Mouse (Mus musculus): Measurements from ENCODE around the gene Slc16a11. TPM values are rescaled to one million over a fixed set of nuclear protein-coding genes. Genes with fewer than 3 reads are reported as not detected.

Slc16a11 gene
- polyA plus RNA-seq, 1 experiment from 2014 or later, result 9.7 TPM

DNA sequence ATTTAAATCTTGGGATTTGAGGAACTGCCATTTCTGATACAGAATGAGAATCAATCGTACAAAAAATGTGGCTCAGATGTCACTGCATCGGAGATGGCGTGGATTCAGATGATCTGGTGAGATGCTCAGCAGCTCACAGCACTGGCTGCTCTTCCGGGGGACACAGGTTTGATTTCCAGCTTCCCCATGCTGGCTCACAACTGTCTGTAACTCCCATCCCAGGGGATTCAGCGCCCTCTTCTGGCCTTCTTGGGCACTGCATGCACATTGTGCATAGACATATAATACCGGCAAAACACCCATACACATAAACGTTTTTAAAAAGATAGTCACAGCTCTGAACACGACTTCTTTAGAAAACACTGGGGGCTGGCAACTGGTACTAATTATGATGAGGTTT is 34.9 kb upstream of the Slc16a11 start:
- Histone ChIP-seq H3K27me3 (replicated peaks; ENCODE audit: control insufficient read depth, insufficient read depth, low read length) (no peaks in the 10 kb centered on the region), H3K4me1 (ENCODE audit: control insufficient read depth, insufficient read depth, low read depth, low read length) (no peaks in the 10 kb centered on the region), H3K9me3 (ENCODE audit: control insufficient read depth, low read length) (0 out of 2 replicates have a peak, but pooled peaks cover 2% of the 10 kb centered on the region), H3K4me2 (ENCODE audit: low read length) (no peak overlapping the region), H3K9ac (ENCODE audit: low read depth, low read length) (no peak overlapping the region), H3K36me3 (ENCODE audit: control insufficient read depth, insufficient read depth, low read length) (no peaks in the 10 kb centered on the region), H3K4me3 (ENCODE audit: low read length) (no peak overlapping the region), H3K27ac (ENCODE audit: low read depth, low read length) (no peak overlapping the region)
- ATAC-seq, result no peak
- 75% methylated on average over 8 of the region's 8 CpGs for WGBS

DNA sequence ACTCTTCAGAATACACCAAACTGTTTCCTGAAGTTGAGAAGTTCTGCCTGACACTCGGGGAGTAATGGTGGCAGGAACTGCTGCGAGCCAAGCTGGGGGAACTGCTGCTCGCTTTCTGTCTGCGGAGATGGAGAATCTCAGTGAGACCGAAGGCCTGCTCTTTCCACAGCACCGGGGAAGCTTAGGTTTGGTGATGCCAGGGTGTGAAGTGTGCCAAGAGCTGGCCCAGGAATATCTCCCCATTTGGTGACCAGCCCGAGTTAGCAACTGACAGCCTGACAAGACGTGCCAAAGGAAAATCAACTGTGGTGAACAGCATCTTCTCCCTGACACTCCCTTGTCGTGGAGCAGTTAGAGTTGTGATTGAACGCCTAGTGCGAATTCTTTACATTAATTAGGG is 34.2 kb upstream of the Slc16a11 start:
- 88% methylated on average over 11 of the region's 11 CpGs for WGBS
- no peak for ATAC-seq

DNA sequence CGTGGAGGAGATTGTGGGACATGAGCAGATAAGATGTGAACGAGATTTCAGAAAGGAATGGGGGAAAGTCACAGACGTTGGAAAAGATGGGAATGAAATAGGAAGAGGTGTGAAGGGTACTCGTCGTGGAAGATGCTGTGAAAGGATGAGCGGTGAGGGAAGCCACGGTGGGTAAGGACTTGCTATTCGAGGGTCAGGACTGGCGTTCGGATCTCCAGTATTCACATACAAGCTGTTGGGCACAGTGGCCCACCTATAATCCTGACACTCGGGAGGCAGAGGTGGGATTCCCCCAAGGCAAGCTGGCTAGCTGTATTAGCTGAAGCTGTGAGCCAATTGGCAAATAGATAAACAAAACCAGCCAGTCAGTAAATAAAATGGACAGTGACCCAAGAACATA is 33.8 kb upstream of the Slc16a11 start:
- 81% methylated on average over 11 of the region's 11 CpGs for WGBS
- ATAC-seq, result no peak
- 0 out of 2 replicates have a peak, but pooled peaks cover 2% of the 10 kb centered on the region for H3K9me3 ChIP-seq (ENCODE audit: control insufficient read depth, low read length)
- H3K4me1 ChIP-seq (ENCODE audit: control insufficient read depth, insufficient read depth, low read depth, low read length), result no peaks in the 10 kb centered on the region
- H3K4me2 ChIP-seq (ENCODE audit: low read length), result no peak overlapping the region
- H3K4me3 ChIP-seq (ENCODE audit: low read length), result no peak overlapping the region
- no peak overlapping the region for H3K9ac ChIP-seq (ENCODE audit: low read depth, low read length)
- no peaks in the 10 kb centered on the region for H3K27me3 ChIP-seq (replicated peaks; ENCODE audit: control insufficient read depth, insufficient read depth, low read length)
- H3K36me3 ChIP-seq (ENCODE audit: control insufficient read depth, insufficient read depth, low read length), result no peaks in the 10 kb centered on the region
- H3K27ac ChIP-seq (ENCODE audit: low read depth, low read length), result no peak overlapping the region

More for the DNA sequence above, 34.2 kb upstream of the Slc16a11 start:
- H3K4me1 ChIP-seq (ENCODE audit: control insufficient read depth, insufficient read depth, low read depth, low read length), result no peaks in the 10 kb centered on the region
- H3K27me3 ChIP-seq (replicated peaks; ENCODE audit: control insufficient read depth, insufficient read depth, low read length), result no peaks in the 10 kb centered on the region
- no peaks in the 10 kb centered on the region for H3K36me3 ChIP-seq (ENCODE audit: control insufficient read depth, insufficient read depth, low read length)
- H3K27ac ChIP-seq (ENCODE audit: low read depth, low read length), result no peak overlapping the region
- H3K4me2 ChIP-seq (ENCODE audit: low read length), result no peak overlapping the region
- H3K9ac ChIP-seq (ENCODE audit: low read depth, low read length), result no peak overlapping the region
- H3K9me3 ChIP-seq (ENCODE audit: control insufficient read depth, low read length), result 0 out of 2 replicates have a peak, but pooled peaks cover 2% of the 10 kb centered on the region
- H3K4me3 ChIP-seq (ENCODE audit: low read length), result no peak overlapping the region

DNA sequence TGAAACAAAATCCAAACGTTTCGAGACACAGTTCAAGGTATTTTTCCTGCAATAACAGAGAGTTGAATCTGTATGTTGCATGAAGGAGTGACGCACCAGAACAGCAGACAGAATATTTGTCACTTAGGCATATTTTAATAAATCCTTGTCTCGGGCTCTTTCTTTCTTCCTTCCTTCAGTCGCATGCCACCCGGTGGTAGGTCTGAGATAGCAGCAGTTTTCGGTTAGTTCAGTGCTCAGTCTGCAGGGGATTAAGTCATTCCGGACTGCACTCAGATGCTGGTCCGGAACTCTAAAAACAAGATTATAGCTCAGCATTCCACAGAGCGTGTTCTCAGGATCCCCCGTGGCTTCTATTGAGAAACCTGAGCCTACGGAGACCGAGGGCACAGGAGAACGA is 33.2 kb upstream of the Slc16a11 start:
- 39% methylated on average over 14 of the region's 14 CpGs for WGBS
- Histone ChIP-seq H3K4me2 (ENCODE audit: low read length) (peak overlapping the region; percentile 33; the same call in 1 of the 2 replicates), H3K4me1 (ENCODE audit: control insufficient read depth, insufficient read depth, low read depth, low read length) (no peaks in the 10 kb centered on the region), H3K36me3 (ENCODE audit: control insufficient read depth, insufficient read depth, low read length) (no peaks in the 10 kb centered on the region), H3K9me3 (ENCODE audit: control insufficient read depth, low read length) (0 out of 2 replicates have a peak, but pooled peaks cover 2% of the 10 kb centered on the region), H3K9ac (ENCODE audit: low read depth, low read length) (no peak overlapping the region), H3K4me3 (ENCODE audit: low read length) (no peak overlapping the region), H3K27ac (ENCODE audit: low read depth, low read length) (no peak overlapping the region), H3K27me3 (replicated peaks; ENCODE audit: control insufficient read depth, insufficient read depth, low read length) (no peaks in the 10 kb centered on the region)
- no peak for ATAC-seq

DNA sequence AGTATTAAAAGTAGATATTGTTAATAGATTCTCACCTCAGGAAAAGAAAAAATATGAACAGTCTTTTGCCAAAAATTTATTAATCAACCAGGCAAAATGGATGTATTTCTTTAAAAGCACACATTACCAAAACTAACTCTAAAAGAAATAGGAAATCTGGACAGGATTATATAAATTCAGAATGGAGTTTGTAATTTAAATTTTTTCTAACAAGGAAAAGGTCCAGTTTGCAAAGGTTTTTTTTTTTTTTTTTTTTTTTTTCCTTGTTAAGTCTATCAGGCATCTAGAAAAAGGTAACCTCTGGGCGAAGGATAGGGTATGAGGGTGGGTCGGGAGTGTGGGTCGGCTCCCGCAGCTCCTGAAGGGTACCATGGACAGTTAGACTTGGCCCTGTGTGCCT is 32.1 kb upstream of the Slc16a11 start:
- Histone ChIP-seq H3K9me3 (ENCODE audit: control insufficient read depth, low read length) (0 out of 2 replicates have a peak, but pooled peaks cover 2% of the 10 kb centered on the region), H3K4me3 (ENCODE audit: low read length) (no peak overlapping the region), H3K27me3 (replicated peaks; ENCODE audit: control insufficient read depth, insufficient read depth, low read length) (no peaks in the 10 kb centered on the region), H3K9ac (ENCODE audit: low read depth, low read length) (no peak overlapping the region), H3K36me3 (ENCODE audit: control insufficient read depth, insufficient read depth, low read length) (no peaks in the 10 kb centered on the region), H3K4me1 (ENCODE audit: control insufficient read depth, insufficient read depth, low read depth, low read length) (no peaks in the 10 kb centered on the region), H3K4me2 (ENCODE audit: low read length) (no peak overlapping the region), H3K27ac (ENCODE audit: low read depth, low read length) (no peak overlapping the region)
- WGBS, result 89% methylated on average over 4 of the region's 4 CpGs
- no peak for ATAC-seq

DNA sequence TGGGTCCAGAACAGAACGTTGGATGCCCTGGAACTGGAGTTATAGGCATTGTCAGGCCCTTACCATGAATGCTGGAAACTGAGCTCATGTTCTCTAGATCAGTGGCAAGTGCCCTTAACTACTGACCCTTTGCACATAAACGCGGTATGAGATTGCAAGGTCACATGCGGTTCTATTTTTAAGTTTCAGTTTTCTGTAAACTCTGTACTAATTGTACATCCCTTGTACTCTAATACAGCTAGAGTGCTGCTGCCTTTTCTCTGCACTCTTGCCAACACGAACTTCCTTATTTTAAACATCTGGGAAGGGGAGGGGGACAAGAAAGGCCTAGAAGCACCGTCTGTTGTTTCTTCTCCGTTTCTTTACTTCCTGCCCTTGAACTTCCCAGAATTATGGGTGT is 27.4 kb upstream of the Slc16a11 start:
- Histone ChIP-seq H3K27me3 (replicated peaks; ENCODE audit: control insufficient read depth, insufficient read depth, low read length) (no peaks in the 10 kb centered on the region), H3K36me3 (ENCODE audit: control insufficient read depth, insufficient read depth, low read length) (no peaks in the 10 kb centered on the region), H3K4me1 (ENCODE audit: control insufficient read depth, insufficient read depth, low read depth, low read length) (no peaks in the 10 kb centered on the region), H3K4me3 (ENCODE audit: low read length) (no peak overlapping the region), H3K9ac (ENCODE audit: low read depth, low read length) (no peak overlapping the region), H3K9me3 (ENCODE audit: control insufficient read depth, low read length) (no peaks in the 10 kb centered on the region), H3K27ac (ENCODE audit: low read depth, low read length) (no peak overlapping the region), H3K4me2 (ENCODE audit: low read length) (no peak overlapping the region)
- ATAC-seq, result no peak
- WGBS, result 84% methylated on average over 7 of the region's 7 CpGs

DNA sequence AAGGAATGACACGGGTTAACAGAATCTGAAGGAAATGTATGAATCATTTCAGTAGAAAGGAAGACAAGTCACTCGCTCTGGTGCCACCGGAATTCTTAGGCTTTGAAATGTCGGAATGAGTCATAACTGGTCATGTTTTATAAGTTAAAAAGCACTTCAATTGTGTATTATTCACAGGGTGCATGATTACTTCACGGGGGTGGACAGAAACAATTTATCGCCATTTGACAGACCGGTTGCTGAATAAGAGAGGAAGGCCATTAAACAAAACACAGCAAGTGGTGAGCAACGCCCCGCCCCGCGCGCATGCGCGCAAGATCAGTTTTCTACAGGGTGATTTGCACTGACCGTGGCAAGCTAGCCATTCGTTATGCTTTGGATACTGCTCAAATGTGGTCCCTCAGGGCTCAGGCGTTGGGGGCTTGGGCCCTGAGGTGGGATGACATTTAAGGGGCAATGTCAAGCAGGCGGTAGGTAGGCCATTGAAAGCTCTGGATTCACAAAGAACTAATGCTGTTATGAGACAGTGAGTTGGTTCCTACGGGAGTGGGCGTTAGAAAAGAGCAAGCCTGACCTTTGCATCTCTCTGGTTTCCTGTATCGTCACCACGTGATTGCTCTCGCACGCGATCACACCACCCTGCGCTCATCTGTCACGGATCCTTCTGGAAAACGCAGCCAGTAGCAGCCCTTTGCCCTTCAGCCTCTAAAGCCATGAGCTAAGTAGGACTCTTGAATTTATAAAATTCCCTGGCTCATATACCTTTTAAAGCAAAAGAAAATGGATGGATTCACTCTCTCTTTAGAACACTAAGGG is 23.0 kb upstream of the Slc16a11 start:
- Histone ChIP-seq H3K4me2 (ENCODE audit: low read length) (no peak overlapping the region), H3K27ac (ENCODE audit: low read depth, low read length) (no peak overlapping the region), H3K4me3 (ENCODE audit: low read length) (no peak overlapping the region), H3K36me3 (ENCODE audit: control insufficient read depth, insufficient read depth, low read length) (no peaks in the 10 kb centered on the region), H3K4me1 (ENCODE audit: control insufficient read depth, insufficient read depth, low read depth, low read length) (no peaks in the 10 kb centered on the region), H3K9me3 (ENCODE audit: control insufficient read depth, low read length) (no peaks in the 10 kb centered on the region), H3K9ac (ENCODE audit: low read depth, low read length) (no peak overlapping the region), H3K27me3 (replicated peaks; ENCODE audit: control insufficient read depth, insufficient read depth, low read length) (no peaks in the 10 kb centered on the region)
- ATAC-seq, result no peak
- WGBS, result 77% methylated on average over 28 of the region's 28 CpGs

DNA sequence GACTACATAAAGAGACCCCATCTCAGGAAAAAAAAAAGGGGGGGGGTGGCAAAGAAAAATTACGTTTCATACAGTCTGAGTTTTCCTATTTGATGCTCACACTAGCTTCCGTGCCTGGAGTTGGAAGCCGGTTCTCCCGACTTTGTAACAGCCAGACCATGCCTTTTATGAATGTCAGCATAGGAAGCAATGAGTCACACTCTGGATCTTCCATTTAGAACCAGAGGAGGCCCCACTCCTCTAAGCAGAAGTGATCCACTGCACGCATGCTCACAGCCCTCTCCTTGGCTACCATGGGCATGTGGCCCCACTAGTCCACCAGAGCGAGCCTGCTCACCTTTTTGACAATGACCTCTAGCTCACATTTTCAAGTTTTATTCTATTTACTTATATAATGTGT is 21.4 kb upstream of the Slc16a11 start:
- no peak overlapping the region for H3K27ac ChIP-seq (ENCODE audit: low read depth, low read length)
- no peak overlapping the region for H3K9ac ChIP-seq (ENCODE audit: low read depth, low read length)
- no peaks in the 10 kb centered on the region for H3K27me3 ChIP-seq (replicated peaks; ENCODE audit: control insufficient read depth, insufficient read depth, low read length)
- ATAC-seq, result no peak
- H3K4me3 ChIP-seq (ENCODE audit: low read length), result no peak overlapping the region
- 87% methylated on average over 6 of the region's 6 CpGs for WGBS
- no peaks in the 10 kb centered on the region for H3K4me1 ChIP-seq (ENCODE audit: control insufficient read depth, insufficient read depth, low read depth, low read length)
- H3K9me3 ChIP-seq (ENCODE audit: control insufficient read depth, low read length), result no peaks in the 10 kb centered on the region
- H3K36me3 ChIP-seq (ENCODE audit: control insufficient read depth, insufficient read depth, low read length), result no peaks in the 10 kb centered on the region
- H3K4me2 ChIP-seq (ENCODE audit: low read length), result no peak overlapping the region

DNA sequence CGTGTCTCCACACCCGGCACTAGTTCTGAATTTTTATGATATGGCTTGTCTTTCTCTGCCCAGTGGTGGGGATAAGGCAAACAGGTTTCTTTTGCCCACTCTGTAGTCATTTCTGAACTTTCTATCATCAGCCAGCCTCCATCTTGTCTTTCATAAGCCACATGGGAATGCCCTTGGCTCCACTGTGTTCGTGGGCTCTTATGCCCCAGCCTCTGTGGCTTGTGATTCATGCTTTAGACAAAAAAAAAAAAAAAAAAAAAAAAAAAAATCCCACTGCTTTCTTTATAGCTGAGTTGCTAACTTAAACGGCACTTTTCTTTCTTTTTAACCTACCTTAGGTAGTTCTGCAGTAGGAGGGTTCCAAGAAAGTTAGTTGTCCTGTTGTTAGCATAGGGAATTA is 20.4 kb upstream of the Slc16a11 start:
- Histone ChIP-seq H3K27ac (ENCODE audit: low read depth, low read length) (no peak overlapping the region), H3K9ac (ENCODE audit: low read depth, low read length) (no peak overlapping the region), H3K36me3 (ENCODE audit: control insufficient read depth, insufficient read depth, low read length) (no peaks in the 10 kb centered on the region), H3K4me2 (ENCODE audit: low read length) (no peak overlapping the region), H3K9me3 (ENCODE audit: control insufficient read depth, low read length) (no peaks in the 10 kb centered on the region), H3K4me1 (ENCODE audit: control insufficient read depth, insufficient read depth, low read depth, low read length) (no peaks in the 10 kb centered on the region), H3K27me3 (replicated peaks; ENCODE audit: control insufficient read depth, insufficient read depth, low read length) (no peaks in the 10 kb centered on the region), H3K4me3 (ENCODE audit: low read length) (no peak overlapping the region)
- 90% methylated on average over 4 of the region's 4 CpGs for whole genome bisulfite sequencing
- no peak for ATAC-seq

Data from hindbrain, embryonic 16.5 days (tissue).